Mouse (Mus musculus) cortical plate, adult 2 months (tissue): ENCODE measurements around the gene Chst3. TPM values are rescaled to one million over a fixed set of nuclear protein-coding genes. Genes with fewer than 3 reads are reported as not detected.
"Not testable (repeated sequence)": the region's sequence is repeated elsewhere in the genome, so short reads cannot be mapped to it uniquely, and the experiment has no call there.

Experiments used
- H3K27ac ChIP-seq: fragments of 200-500 bp; 2 replicates; pipeline ENCODE4 v1.5.1; 2012; ENCODE audit warnings: low read length, control low read depth, inconsistent platforms; ENCODE audit not compliant: insufficient read depth
- H3K4me1 ChIP-seq: fragments of 200-500 bp; 2 replicates; pipeline ENCODE4 v1.6.1; 2011; ENCODE audit warnings: low read length; ENCODE audit not compliant: control insufficient read depth, insufficient read depth
- H3K4me3 ChIP-seq: fragments of 200-500 bp; 2 replicates; pipeline ENCODE4 v1.5.1; 2011; ENCODE audit warnings: mild to moderate bottlenecking, low read length, control low read depth; ENCODE audit not compliant: insufficient read depth
- CTCF ChIP-seq: fragments of 200-500 bp; IDR thresholded peaks from 2 replicates; pipeline ENCODE4 v1.5.1; 2011; ENCODE audit warnings: mild to moderate bottlenecking, control low read depth, low read length; ENCODE audit not compliant: insufficient read depth; ENCODE audit errors: extremely low read depth
- POLR2A ChIP-seq: fragments of 200-500 bp; IDR thresholded peaks from 2 replicates; pipeline ENCODE4 v1.6.1; 2011; ENCODE audit warnings: mild to moderate bottlenecking, low read length, control low read depth; ENCODE audit not compliant: insufficient read depth; ENCODE audit errors: extremely low read depth
- polyA plus RNA-seq: library from polyadenylated mRNA; depleted of rRNA; stranded (reverse); fragments of >200 nt; gene quantifications from 2 replicates; pipeline ENCODE4 v1.2.3, GENCODE M21; 2012

Gene Chst3
- polyA plus RNA-seq, 1 experiment: 2.0 TPM

GRCm38 (mm10) chr10:60252606-60253005 is 33.5 kb upstream of the Chst3 start:
- Histone ChIP-seq H3K4me3 (no peak overlapping the region), H3K4me1 (no peaks in the 10 kb centered on the region), H3K27ac (no peak overlapping the region)
- TF ChIP-seq CTCF: no peak
- TF ChIP-seq POLR2A: no peak

- no peak overlapping the region for H3K27ac ChIP-seq
- H3K4me1 ChIP-seq: no peaks in the 10 kb centered on the region
- no peak overlapping the region for H3K4me3 ChIP-seq
- TF ChIP-seq POLR2A: no peak
- TF ChIP-seq CTCF: no peak
These were observed 33.1 kb upstream of the Chst3 start for GRCm38 (mm10) chr10:60252187-60252586.

GRCm38 (mm10) chr10:60250426-60250965 is 31.4 kb upstream of the Chst3 start:
- Histone ChIP-seq H3K4me3 (no peak overlapping the region), H3K4me1 (no peaks in the 10 kb centered on the region), H3K27ac (no peak overlapping the region)
- no peak for TF ChIP-seq CTCF
- TF ChIP-seq POLR2A: no peak

DNA sequence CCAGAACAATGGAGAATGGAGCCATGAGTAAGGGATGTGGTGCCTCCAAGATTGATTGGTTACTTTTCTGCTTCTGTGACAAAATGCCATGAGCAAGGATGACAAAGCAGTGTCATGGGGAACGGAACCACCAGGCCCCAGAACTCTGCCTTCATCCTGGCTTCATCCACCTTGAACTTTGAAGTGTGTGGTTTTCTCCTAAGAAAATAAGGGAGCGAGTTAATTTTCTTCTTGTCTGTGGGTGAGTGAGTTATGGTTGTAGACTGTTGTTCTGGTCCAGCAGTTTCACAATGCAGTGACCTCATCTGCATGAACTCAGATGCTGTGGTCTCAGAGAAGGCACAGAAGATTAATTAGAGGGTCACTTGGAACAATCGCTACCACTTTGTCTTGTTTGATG is 29.3 kb upstream of the Chst3 start:
- not testable (repeated sequence) for H3K4me1 ChIP-seq, H3K4me3 ChIP-seq, H3K27ac ChIP-seq

GRCm38 (mm10) chr10:60246519-60246918 is 27.5 kb upstream of the Chst3 start:
- Histone ChIP-seq H3K4me3 (no peak overlapping the region), H3K4me1 (no peaks in the 10 kb centered on the region), H3K27ac (no peak overlapping the region)
- TF ChIP-seq CTCF (peak; percentile 55), POLR2A (no peak)

DNA sequence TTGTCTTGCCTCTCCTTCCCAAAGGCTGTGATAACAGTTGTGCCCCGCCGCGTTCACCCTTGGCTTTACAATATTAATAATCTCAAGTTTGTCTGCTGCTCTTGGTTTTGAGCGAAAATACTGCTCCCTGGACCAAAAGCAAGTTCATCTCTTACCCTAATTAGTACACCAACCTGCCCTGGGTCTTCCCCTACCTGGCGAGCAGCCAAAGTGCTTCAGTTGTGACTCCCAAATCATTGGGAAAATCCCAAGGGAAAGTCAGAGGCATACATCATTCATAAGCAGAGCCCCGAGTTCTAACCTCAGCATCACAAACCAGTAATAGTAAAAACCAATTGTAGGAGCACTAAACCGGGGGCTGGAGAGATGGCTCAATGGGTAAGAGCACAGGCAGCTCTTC is 26.6 kb upstream of the Chst3 start:
- Histone ChIP-seq H3K4me3 (no peak overlapping the region), H3K27ac (no peak overlapping the region), H3K4me1 (no peaks in the 10 kb centered on the region)
- no peak for TF ChIP-seq CTCF
- TF ChIP-seq POLR2A: no peak

DNA sequence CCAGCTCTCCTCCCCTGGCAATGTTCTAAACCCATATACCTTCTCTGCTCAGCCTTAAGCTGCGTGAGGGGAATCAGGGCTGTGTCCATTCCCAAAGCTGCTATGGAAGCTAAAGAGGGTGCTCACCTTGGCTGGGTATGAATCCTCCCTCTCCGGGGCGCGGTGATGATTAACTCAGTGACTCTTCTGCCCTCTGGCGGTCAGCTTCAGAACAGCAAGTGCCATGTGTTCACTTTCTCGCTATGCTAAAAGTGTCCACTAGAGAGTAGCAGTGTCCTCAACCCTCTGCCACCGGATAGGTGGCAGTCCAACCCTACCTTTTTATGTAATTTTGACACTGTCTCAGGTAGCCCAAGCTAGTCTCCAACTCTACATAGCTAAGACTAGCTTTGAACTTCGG is 26.0 kb upstream of the Chst3 start:
- TF ChIP-seq CTCF: peak; percentile 100
- TF ChIP-seq POLR2A: no peak
- peak overlapping the region; percentile 7; the same call in 1 of the 2 replicates for H3K4me3 ChIP-seq
- H3K27ac ChIP-seq: no peak overlapping the region
- H3K4me1 ChIP-seq: no peaks in the 10 kb centered on the region

GRCm38 (mm10) chr10:60243941-60244340 is 24.9 kb upstream of the Chst3 start:
- no peak for TF ChIP-seq POLR2A
- TF ChIP-seq CTCF: no peak
- H3K4me3 ChIP-seq: no peak overlapping the region

GRCm38 (mm10) chr10:60240416-60240815 is 21.4 kb upstream of the Chst3 start:
- no peak overlapping the region for H3K4me3 ChIP-seq
- no peaks in the 10 kb centered on the region for H3K4me1 ChIP-seq
- H3K27ac ChIP-seq: no peak overlapping the region
- TF ChIP-seq CTCF (no peak), POLR2A (no peak)

More at GRCm38 (mm10) chr10:60243941-60244340, 24.9 kb upstream of the Chst3 start:
- Histone ChIP-seq H3K4me1 (no peaks in the 10 kb centered on the region), H3K27ac (no peak overlapping the region)

- Histone ChIP-seq H3K4me3 (no peak overlapping the region), H3K27ac (no peak overlapping the region), H3K4me1 (no peaks in the 10 kb centered on the region)
- no peak for TF ChIP-seq POLR2A
- peak; percentile 81 for TF ChIP-seq CTCF
These were observed 18.6 kb upstream of the Chst3 start for GRCm38 (mm10) chr10:60237475-60238154.

DNA sequence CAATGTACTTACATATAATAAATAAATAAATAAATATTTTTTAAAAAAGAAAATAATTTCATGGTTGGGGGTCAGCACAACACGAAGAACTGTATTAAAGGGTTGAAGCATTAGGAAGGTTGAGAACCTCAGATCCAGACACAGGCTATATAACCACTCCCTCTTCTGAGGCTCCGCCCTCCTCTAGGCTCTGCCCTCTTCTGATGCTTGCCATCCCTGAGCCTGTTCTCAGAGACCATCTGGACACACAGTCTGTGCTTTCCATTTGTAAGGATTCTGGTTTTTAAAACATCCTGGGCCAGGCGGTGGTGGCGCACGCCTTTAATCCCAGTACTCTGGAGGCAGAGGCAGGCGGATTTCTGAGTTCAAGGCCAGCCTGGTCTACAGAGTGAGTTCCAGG is 16.8 kb upstream of the Chst3 start:
- not testable (repeated sequence) for H3K27ac ChIP-seq, H3K4me3 ChIP-seq, H3K4me1 ChIP-seq

GRCm38 (mm10) chr10:60234006-60234405 is 14.9 kb upstream of the Chst3 start:
- Histone ChIP-seq H3K27ac (no peak overlapping the region), H3K4me3 (no peak overlapping the region), H3K4me1 (no peaks in the 10 kb centered on the region)
- TF ChIP-seq POLR2A (no peak), CTCF (no peak)
